Mouse (Mus musculus): ENCODE measurements at regions not wholly inside any gene's neighbourhood (a gene's known extent, or its start where the extent isn't known, plus 50 kb on each side); places are given as distances from the start of the nearest gene placed in this dataset.

DNA sequence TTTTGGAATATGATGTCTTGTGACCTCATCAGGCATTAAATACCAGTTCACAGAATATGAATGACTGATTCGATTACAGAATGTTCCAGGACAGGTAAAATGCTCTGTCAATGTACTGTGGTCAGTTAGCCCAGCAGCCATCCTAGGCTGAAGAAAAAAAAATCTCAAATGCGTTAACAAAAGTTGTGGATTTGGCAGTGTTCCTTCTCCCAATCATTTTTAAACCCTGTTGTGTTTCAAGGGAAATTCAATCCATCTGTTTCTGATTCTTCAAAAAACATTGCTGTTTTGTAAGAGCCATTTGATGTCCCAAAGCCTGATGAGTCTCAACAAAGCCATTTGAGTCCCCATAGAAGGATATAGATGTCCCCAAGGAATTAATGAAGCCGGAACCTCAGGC is 280.7 kb upstream of the Paip1 start:
- H3K4me3 ChIP-seq (replicated peaks) = no peak overlapping the region
- H3K9ac ChIP-seq = no peak overlapping the region
- H3K36me3 ChIP-seq = no peaks in the 10 kb centered on the region
- 93% methylated on average over 3 of the region's 3 CpGs for WGBS
- no peaks in the 10 kb centered on the region for H3K4me1 ChIP-seq (replicated peaks)
- H3K27ac ChIP-seq = no peak overlapping the region
- no peak overlapping the region for H3K4me2 ChIP-seq (replicated peaks)
- H3K9me3 ChIP-seq = no peaks in the 10 kb centered on the region
- no peaks in the 10 kb centered on the region for H3K27me3 ChIP-seq (replicated peaks)
- no peak for ATAC-seq

- no peak overlapping the region for H3K4me3 ChIP-seq (replicated peaks)
- WGBS = 83% methylated on average over 4 of the region's 4 CpGs
- no peak overlapping the region for H3K27ac ChIP-seq
Observed at GRCm38 (mm10) chr13:119149141-119149540, 279.3 kb upstream of the Paip1 start.

GRCm38 (mm10) chr13:119150847-119151548 is 277.4 kb upstream of the Paip1 start:
- Histone ChIP-seq H3K36me3 (no peaks in the 10 kb centered on the region), H3K27me3 (replicated peaks) (no peaks in the 10 kb centered on the region), H3K9ac (no peak overlapping the region), H3K4me2 (replicated peaks) (no peak overlapping the region), H3K27ac (no peak overlapping the region), H3K9me3 (no peaks in the 10 kb centered on the region), H3K4me1 (replicated peaks) (no peaks in the 10 kb centered on the region), H3K4me3 (replicated peaks) (no peak overlapping the region)
- 51% methylated on average over 4 of the region's 4 CpGs for WGBS
- ATAC-seq = no peak

More at GRCm38 (mm10) chr13:119149141-119149540, 279.3 kb upstream of the Paip1 start:
- ATAC-seq = no peak
- Histone ChIP-seq H3K27me3 (replicated peaks) (no peaks in the 10 kb centered on the region), H3K9me3 (no peaks in the 10 kb centered on the region), H3K4me2 (replicated peaks) (no peak overlapping the region), H3K4me1 (replicated peaks) (no peaks in the 10 kb centered on the region), H3K36me3 (no peaks in the 10 kb centered on the region), H3K9ac (no peak overlapping the region)

DNA sequence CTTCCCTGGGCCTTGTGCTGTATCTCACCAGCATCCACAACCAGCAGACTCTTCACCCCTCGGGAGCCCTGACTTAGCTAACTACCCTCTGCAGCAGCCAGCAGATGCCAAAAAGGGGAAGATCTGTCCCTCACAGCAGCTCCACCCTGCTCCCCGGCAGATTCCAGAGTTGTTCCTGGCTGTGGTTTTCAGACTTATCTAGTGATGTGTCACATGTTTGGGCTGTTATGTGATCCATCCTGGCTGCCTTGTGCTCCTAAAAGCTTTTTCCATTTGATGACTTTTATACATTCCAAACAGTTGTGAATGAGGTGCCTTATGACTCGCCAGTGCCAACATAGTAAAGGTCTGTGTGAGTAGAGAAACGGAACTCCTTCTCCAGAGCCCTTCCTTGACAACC is 250.6 kb upstream of the Paip1 start:
- no peak for ATAC-seq
- Histone ChIP-seq H3K4me1 (replicated peaks) (no peaks in the 10 kb centered on the region), H3K4me2 (replicated peaks) (no peak overlapping the region), H3K36me3 (no peaks in the 10 kb centered on the region), H3K27me3 (replicated peaks) (no peaks in the 10 kb centered on the region), H3K9me3 (no peaks in the 10 kb centered on the region), H3K27ac (no peak overlapping the region), H3K9ac (no peak overlapping the region), H3K4me3 (replicated peaks) (no peak overlapping the region)
- WGBS = 72% methylated on average over 4 of the region's 4 CpGs

DNA sequence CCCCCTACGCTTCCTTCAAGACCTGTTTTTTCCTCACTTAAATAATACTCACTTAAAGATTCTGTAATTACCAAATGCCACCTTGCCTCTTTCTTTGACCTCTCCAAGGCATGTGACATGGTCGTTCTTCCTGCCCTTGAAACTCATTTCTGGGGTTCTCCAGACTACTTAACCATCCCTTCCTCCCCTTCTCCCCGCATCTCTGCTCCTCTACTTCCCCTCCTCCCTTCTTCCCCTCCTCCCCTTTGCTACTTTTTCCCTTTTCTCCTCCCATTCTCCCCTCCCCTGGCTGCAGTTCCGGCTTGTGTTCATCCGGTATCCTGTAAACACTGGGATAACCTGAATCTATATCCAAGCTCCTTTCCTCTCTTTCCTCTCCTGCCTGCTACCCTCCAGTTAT is 250.2 kb upstream of the Paip1 start:
- Histone ChIP-seq H3K4me3 (replicated peaks) (no peak overlapping the region), H3K4me2 (replicated peaks) (no peak overlapping the region), H3K27me3 (replicated peaks) (no peaks in the 10 kb centered on the region), H3K27ac (no peak overlapping the region), H3K36me3 (no peaks in the 10 kb centered on the region), H3K9me3 (no peaks in the 10 kb centered on the region), H3K4me1 (replicated peaks) (no peaks in the 10 kb centered on the region), H3K9ac (no peak overlapping the region)
- ATAC-seq = no peak
- 71% methylated on average over 5 of the region's 5 CpGs for WGBS

DNA sequence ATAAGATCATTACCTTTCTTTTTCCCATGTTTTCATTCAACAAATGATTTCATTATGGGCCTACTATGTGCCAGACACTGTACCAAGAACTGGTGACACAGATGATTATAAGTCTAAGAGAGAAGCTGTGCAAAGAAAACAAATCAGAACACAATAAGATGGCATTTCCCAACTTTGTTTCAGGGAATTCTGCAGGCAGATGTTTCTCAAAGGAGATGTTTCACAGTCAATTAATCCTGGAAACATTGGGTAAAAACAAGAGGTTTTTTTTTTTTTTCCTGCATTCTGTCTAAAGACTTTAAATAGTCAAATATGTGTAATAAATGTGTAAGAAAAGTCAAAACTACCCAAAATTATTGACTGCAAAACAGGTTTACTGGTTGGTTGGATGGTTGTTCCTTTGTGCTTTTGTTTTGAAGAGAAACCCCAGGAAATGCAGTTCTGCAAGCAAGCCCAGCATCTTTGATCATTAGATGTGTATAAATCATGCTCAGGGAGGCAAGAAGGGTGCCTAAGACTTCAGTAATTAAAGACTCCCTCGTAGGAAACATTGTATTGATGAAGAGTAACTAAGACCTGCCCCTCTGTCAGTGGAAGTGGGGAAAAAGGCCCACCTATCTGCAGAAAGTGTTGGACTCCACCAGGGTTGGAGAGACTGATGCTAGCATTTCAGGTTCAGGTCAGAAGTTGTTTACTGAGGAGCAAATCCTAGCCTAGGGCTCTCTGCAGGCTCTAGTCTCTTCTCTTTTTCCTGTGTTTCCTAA is 249.1 kb upstream of the Paip1 start:
- no peaks in the 10 kb centered on the region for H3K27me3 ChIP-seq (replicated peaks)
- ATAC-seq = no peak
- H3K9me3 ChIP-seq = no peaks in the 10 kb centered on the region
- no peak overlapping the region for H3K4me2 ChIP-seq (replicated peaks)
- H3K9ac ChIP-seq = no peak overlapping the region
- H3K27ac ChIP-seq = no peak overlapping the region
- H3K4me3 ChIP-seq (replicated peaks) = no peak overlapping the region
- no peaks in the 10 kb centered on the region for H3K4me1 ChIP-seq (replicated peaks)
- no peaks in the 10 kb centered on the region for H3K36me3 ChIP-seq
- WGBS = 29% methylated on average over 1 of the region's 1 CpGs

- 92% methylated on average over 6 of the region's 6 CpGs for WGBS
- H3K4me3 ChIP-seq (replicated peaks) = no peak overlapping the region
- no peak overlapping the region for H3K27ac ChIP-seq
- H3K4me2 ChIP-seq (replicated peaks) = no peak overlapping the region
- no peaks in the 10 kb centered on the region for H3K27me3 ChIP-seq (replicated peaks)
- H3K9me3 ChIP-seq = no peaks in the 10 kb centered on the region
- ATAC-seq = no peak
- H3K9ac ChIP-seq = no peak overlapping the region
- H3K36me3 ChIP-seq = no peaks in the 10 kb centered on the region
- H3K4me1 ChIP-seq (replicated peaks) = no peaks in the 10 kb centered on the region
Observed at GRCm38 (mm10) chr13:119184322-119184877, 244.0 kb upstream of the Paip1 start.

DNA sequence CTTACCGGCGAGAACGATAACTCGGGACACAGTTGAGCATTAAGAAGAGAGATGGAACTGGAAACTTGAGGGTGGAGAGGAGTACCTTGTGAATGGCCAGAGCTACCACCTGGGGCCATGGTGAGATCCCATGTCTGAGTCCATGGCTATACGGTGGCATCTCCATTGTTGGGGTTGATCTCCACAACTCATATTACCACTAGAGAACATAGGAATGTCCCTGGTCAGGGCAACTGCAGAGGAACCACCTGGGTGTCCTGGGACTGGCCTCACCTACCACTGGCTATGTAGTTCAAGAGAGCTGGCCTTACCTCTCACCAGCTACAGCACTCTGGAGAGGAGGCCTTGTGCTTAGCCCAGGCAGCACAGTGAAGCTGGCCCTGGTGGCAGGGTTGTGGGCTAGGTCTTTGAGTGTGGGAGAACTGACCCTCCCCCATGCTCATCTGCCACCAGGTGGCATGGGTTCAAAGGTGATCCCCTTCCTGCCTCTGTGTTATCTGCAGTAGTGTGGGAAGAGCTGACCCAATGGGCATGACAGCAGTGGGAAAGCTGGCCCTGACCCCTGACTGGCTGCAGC is 242.7 kb upstream of the Paip1 start:
- H3K27me3 ChIP-seq (replicated peaks) = no peaks in the 10 kb centered on the region
- 94% methylated on average over 5 of the region's 5 CpGs for WGBS
- no peak for ATAC-seq
- H3K27ac ChIP-seq = no peak overlapping the region
- H3K36me3 ChIP-seq = no peaks in the 10 kb centered on the region
- no peak overlapping the region for H3K4me3 ChIP-seq (replicated peaks)
- H3K4me2 ChIP-seq (replicated peaks) = no peak overlapping the region
- H3K9me3 ChIP-seq = no peaks in the 10 kb centered on the region
- no peak overlapping the region for H3K9ac ChIP-seq
- H3K4me1 ChIP-seq (replicated peaks) = no peaks in the 10 kb centered on the region

DNA sequence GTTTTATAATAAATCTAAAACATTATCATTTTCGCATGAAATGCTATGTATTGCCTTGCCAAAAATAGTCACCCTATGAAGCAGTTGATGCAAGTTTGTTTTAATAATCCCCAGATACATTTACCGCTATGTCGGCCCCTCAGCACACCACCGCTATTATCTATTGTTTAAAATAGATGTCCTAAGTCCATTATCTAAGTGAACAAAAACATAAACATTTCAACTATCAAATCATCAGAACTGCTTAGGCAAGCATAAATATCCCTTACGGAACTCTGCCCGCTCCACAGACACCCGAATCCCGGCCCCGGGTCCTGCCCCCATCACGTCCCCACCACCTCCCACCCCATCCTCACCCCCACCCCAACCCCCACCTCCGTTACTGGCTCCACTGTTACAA is 196.8 kb upstream of the Paip1 start:
- no peak overlapping the region for H3K27ac ChIP-seq
- H3K9me3 ChIP-seq = no peaks in the 10 kb centered on the region
- no peak for ATAC-seq
- no peak overlapping the region for H3K4me3 ChIP-seq (replicated peaks)
- H3K36me3 ChIP-seq = no peaks in the 10 kb centered on the region
- no peaks in the 10 kb centered on the region for H3K4me1 ChIP-seq (replicated peaks)
- no peak overlapping the region for H3K9ac ChIP-seq
- H3K27me3 ChIP-seq (replicated peaks) = no peaks in the 10 kb centered on the region
- WGBS = 55% methylated on average over 11 of the region's 11 CpGs
- H3K4me2 ChIP-seq (replicated peaks) = no peak overlapping the region

- ATAC-seq = peak; percentile 63; the same call in 1 of the 2 replicates
Observed at GRCm38 (mm10) chr13:119232100-119233029, 196.0 kb upstream of the Paip1 start.

GRCm38 (mm10) chr13:119233030-119233385 is 195.4 kb upstream of the Paip1 start:
- no peaks in the 10 kb centered on the region for H3K9me3 ChIP-seq
- no peaks in the 10 kb centered on the region for H3K36me3 ChIP-seq
- H3K4me3 ChIP-seq (replicated peaks) = no peak overlapping the region
- H3K27ac ChIP-seq = no peak overlapping the region
- H3K4me2 ChIP-seq (replicated peaks) = no peak overlapping the region
- no peak for ATAC-seq
- 86% methylated on average over 4 of the region's 4 CpGs for WGBS
- H3K27me3 ChIP-seq (replicated peaks) = no peaks in the 10 kb centered on the region
- H3K9ac ChIP-seq = no peak overlapping the region
- H3K4me1 ChIP-seq (replicated peaks) = no peaks in the 10 kb centered on the region

More at GRCm38 (mm10) chr13:119232100-119233029, 196.0 kb upstream of the Paip1 start:
- Histone ChIP-seq H3K4me2 (replicated peaks) (no peak overlapping the region), H3K27ac (no peak overlapping the region), H3K9ac (no peak overlapping the region), H3K36me3 (no peaks in the 10 kb centered on the region), H3K9me3 (no peaks in the 10 kb centered on the region), H3K4me3 (replicated peaks) (no peak overlapping the region), H3K4me1 (replicated peaks) (no peaks in the 10 kb centered on the region), H3K27me3 (replicated peaks) (no peaks in the 10 kb centered on the region)
- 59% methylated on average over 8 of the region's 8 CpGs for WGBS

- no peaks in the 10 kb centered on the region for H3K27me3 ChIP-seq (replicated peaks)
- ATAC-seq = no peak
- no peak overlapping the region for H3K27ac ChIP-seq
- H3K4me3 ChIP-seq (replicated peaks) = no peak overlapping the region
- 46% methylated on average over 3 of the region's 3 CpGs for WGBS
- no peaks in the 10 kb centered on the region for H3K36me3 ChIP-seq
- no peaks in the 10 kb centered on the region for H3K9me3 ChIP-seq
- H3K4me2 ChIP-seq (replicated peaks) = no peak overlapping the region
- H3K4me1 ChIP-seq (replicated peaks) = no peaks in the 10 kb centered on the region
- H3K9ac ChIP-seq = no peak overlapping the region
Observed at GRCm38 (mm10) chr13:119233869-119234268, 194.5 kb upstream of the Paip1 start.

Data from intestine, embryonic 15.5 days (tissue).